Comparison of ENCODE assay signal across 18 mouse cellular contexts in the genomic region with DNA sequence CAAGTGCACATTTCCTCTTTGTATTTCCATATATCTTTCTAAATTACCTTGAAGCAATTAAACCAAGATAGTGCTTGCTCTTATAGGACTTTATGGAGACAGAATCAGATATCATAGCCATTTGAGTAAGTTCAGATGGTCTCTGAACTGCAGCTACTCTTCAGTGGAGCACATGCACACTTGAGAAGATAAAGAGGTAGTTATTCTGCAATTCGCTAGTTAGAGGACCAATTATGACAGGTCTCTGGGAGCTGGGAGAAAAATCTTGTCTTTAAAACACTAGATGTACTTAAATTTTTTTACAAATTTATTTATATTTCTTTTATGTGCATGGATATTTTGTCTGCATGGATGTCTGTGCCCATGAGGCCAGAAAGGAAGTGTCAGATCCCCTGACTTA. TPM values are rescaled to one million over a fixed set of nuclear protein-coding genes. Genes with fewer than 3 reads are reported as not detected.
DNase-seq lines count a peak whose midpoint lies in the region; TF ChIP-seq lines count a peak whose summit lies in the region.
"Had no signal": no experiment of that assay in that cellular context is flagged by ENCODE, and none has a peak within 500 bp of the region (broad histone marks: within the 10 kb centered on the region; RNA-seq: fewer than 3 reads in every experiment).

No protein-coding gene starts in this region.

- WGBS in thymus, adult 2 months = 91% methylated on average over 1 of the region's 1 CpGs

- peaks cover 7% of the 10 kb centered on the region; the same call in 1 of the 2 replicates for H3K4me1 ChIP-seq in thymus, adult 2 months (replicated peaks; ENCODE audit: control insufficient read depth, insufficient read depth, low read length)
- H3K4me1 ChIP-seq in MEL (ENCODE audit: control insufficient read depth in 1 of 2, insufficient read depth in 2 of 2, low read length in 2 of 2) = peaks cover 12 to 15% of the 10 kb centered on the region in 2 experiments

- no peaks in the 10 kb centered on the region for H3K36me3 ChIP-seq in thymus, adult 2 months (ENCODE audit: control insufficient read depth, insufficient read depth, low read length)
- peaks cover 0 to 25% of the 10 kb centered on the region in 2 experiments; a peak in 2 of 4 replicates for H3K36me3 ChIP-seq in MEL (ENCODE audit: control insufficient read depth in 1 of 2, insufficient read depth in 2 of 2, low read length in 2 of 2)

- no peaks in the 10 kb centered on the region for H3K79me2 ChIP-seq in MEL (ENCODE audit: control insufficient read depth, insufficient read depth, low read length, poor library complexity)

- no peaks in the 10 kb centered on the region for H3K9me3 ChIP-seq in MEL (replicated peaks; ENCODE audit: insufficient read depth, low read length)
- H3K9me3 ChIP-seq: G1E had no signal

- intact Hi-C loops in left cerebral cortex, adult 2 months (cut with DNase I) = no loop called here

- no peak for TF ChIP-seq CTCF in thymus, adult 2 months (IDR thresholded peaks at IDR 0.05; ENCODE audit: borderline replicate concordance, control insufficient read depth, extremely low read depth, insufficient read depth, low read length, poor library complexity)
- TF ChIP-seq CTCF in MEL (IDR thresholded peaks at IDR 0.05 in 2 of 3, conservative IDR thresholded peaks at IDR 0.05 in 1 of 3; ENCODE audit: control insufficient read depth in 1 of 3, insufficient read depth in 1 of 3, low read depth in 2 of 3, low read length in 3 of 3, poor library complexity in 1 of 3, severe bottlenecking in 1 of 3) = no peak
- TF ChIP-seq CTCF in left cerebral cortex, adult 2 months (IDR thresholded peaks at IDR 0.05) = no peak

- no peak overlapping the region for H3K4me3 ChIP-seq in thymus, adult 2 months (ENCODE audit: control insufficient read depth, insufficient read depth, low read length)
- no peak overlapping the region for H3K4me3 ChIP-seq in MEL (ENCODE audit: control insufficient read depth in 1 of 2, insufficient read depth in 1 of 2, low read depth in 2 of 2, low read length in 2 of 2)
- H3K4me3 ChIP-seq in left cerebral cortex, adult 2 months = no peak overlapping the region

- no peak for TF ChIP-seq RAD21 in MEL (IDR thresholded peaks at IDR 0.05; ENCODE audit: low read depth, low read length)

- H3K27me3 ChIP-seq in thymus, adult 2 months (ENCODE audit: control insufficient read depth, insufficient read depth, low read length) = no peaks in the 10 kb centered on the region
- H3K27me3 ChIP-seq in MEL (ENCODE audit: control insufficient read depth in 1 of 2, insufficient read depth in 2 of 2, low read length in 2 of 2) = no peaks in the 10 kb centered on the region
- H3K27me3 ChIP-seq: CH12.LX, Patski had no signal

- no peak for DNase-seq in thymus, adult 2 months
- DNase-seq in thymus, postnatal 4 days = no peak
- DNase-seq in MEL (ENCODE audit: low read depth, low spot score) = peak; percentile 42
- DNase-seq in left cerebral cortex, adult 2 months (ENCODE audit: extremely low spot score in 1 of 2, low spot score in 2 of 2) = no peak
- DNase-seq: adrenal gland, adult 2 months; adrenal gland, adult 8-10 months; adrenal gland, postnatal 10 days; adrenal gland, postnatal 14 days; adrenal gland, postnatal 25 days; adrenal gland, postnatal 36 days; B cell, adult 2 months; cerebellum, adult 11 months; cerebellum, adult 11-12 months; cerebellum, adult 18-20 months; cerebellum, adult 2 months had no signal

- 0 out of 4 replicates have a peak, but pooled peaks have one; percentile 6 to 42 for TF ChIP-seq EP300 in MEL (IDR thresholded peaks at IDR 0.05; ENCODE audit: low read depth in 1 of 2, low read length in 2 of 2)

- TF ChIP-seq POLR2A in thymus, adult 2 months (IDR thresholded peaks at IDR 0.05; ENCODE audit: control insufficient read depth, extremely low read depth, insufficient read depth, low read length, poor library complexity) = no peak
- no peak for TF ChIP-seq POLR2A in MEL (IDR thresholded peaks at IDR 0.05; ENCODE audit: control insufficient read depth in 1 of 2, insufficient read depth in 1 of 2, low read depth in 1 of 2, low read length in 2 of 2, poor library complexity in 1 of 2)

- no peak overlapping the region for H3K9ac ChIP-seq in MEL (ENCODE audit: control insufficient read depth, low read depth, low read length, poor library complexity, severe bottlenecking)

- H3K27ac ChIP-seq in thymus, adult 2 months (ENCODE audit: control insufficient read depth, insufficient read depth, low read length) = peak overlapping the region; percentile 69; the same call in 1 of the 2 replicates
- no peak overlapping the region for H3K27ac ChIP-seq in MEL (ENCODE audit: control insufficient read depth, low read depth, low read length)
- no peak overlapping the region for H3K27ac ChIP-seq in left cerebral cortex, adult 2 months

TF ChIP-seq in MEL, 35 proteins besides CTCF, POLR2A, EP300 and RAD21:
- TF ChIP-seq MYC (IDR thresholded peaks at IDR 0.05; ENCODE audit: low read depth, low read length) (peak; percentile 68; the same call in 1 of the 2 replicates), SIN3A (IDR thresholded peaks at IDR 0.05; ENCODE audit: low read length) (peak; percentile 41; the same call in 1 of the 2 replicates), MYB (IDR thresholded peaks at IDR 0.05; ENCODE audit: low read depth, low read length) (no peak), USF1 (IDR thresholded peaks at IDR 0.05; ENCODE audit: low read depth, low read length) (0 out of 2 replicates have a peak, but pooled peaks have one; percentile 10), MAX (IDR thresholded peaks at IDR 0.05; ENCODE audit: low read length) (peak; percentile 56), GATA1 (IDR thresholded peaks at IDR 0.05; ENCODE audit: low read depth, low read length) (peak; percentile 3; the same call in 1 of the 2 replicates)
TF ChIP-seq in MEL: peak in this region for 5.

RNA-seq across cellular contexts. Expression of gene Plekho1, which starts 24.9 kb away (rescaled TPM):
- polyA plus RNA-seq in thymus, adult 2 months (2012; rRNA removed) = 65.8 and 73.9 TPM in 2 replicates
- 4.2 and 6.4 TPM in 2 replicates for total RNA-seq in MEL (2012; rRNA removed)
- 10 to 100 TPM in 1 of 2 experiments, not detected in 1; 19.2 TPM for polyA plus RNA-seq in MEL (2012; ENCODE audit: insufficient read depth in 1 of 2, insufficient read length in 2 of 2, low read depth in 1 of 2, low replicate concordance in 2 of 2, missing spikeins in 1 of 2)
- 10 to 100 TPM; 73.5 to 86.9 TPM for total RNA-seq in left cerebral cortex, adult 2 months (2021)

RNA-seq across cellular contexts. Expression of gene Vps45, which starts 37.5 kb away (rescaled TPM):
- 5.8 and 7.5 TPM in 2 replicates for polyA plus RNA-seq in thymus, adult 2 months (2012; rRNA removed)
- 24.4 and 28.9 TPM in 2 replicates for total RNA-seq in MEL (2012; rRNA removed)
- 10 to 100 TPM; 20.6 to 92.0 TPM for polyA plus RNA-seq in MEL (2012; ENCODE audit: insufficient read depth in 1 of 2, insufficient read length in 2 of 2, low read depth in 1 of 2, low replicate concordance in 2 of 2, missing spikeins in 1 of 2)
- 10 to 100 TPM; 38.3 to 45.9 TPM for total RNA-seq in left cerebral cortex, adult 2 months (2021)

Comparison
In these comparisons a context has a peak if more than half of its experiments do, and no peak if none do; other contexts are left out.
1. RNA of gene Plekho1, which starts 24.9 kb away (total RNA-seq): 73.5 to 86.9 TPM in left cerebral cortex, adult 2 months; 4.2 to 6.4 TPM in MEL; every median in the first group is over 10 times any median in the second.